Mouse (Mus musculus) liver, adult 10 weeks (tissue): ENCODE measurements around the gene Smap1. TPM values are rescaled to one million over a fixed set of nuclear protein-coding genes. Genes with fewer than 3 reads are reported as not detected.

Experiments
- polyA plus RNA-seq: library from polyadenylated mRNA; stranded (reverse); fragments of 350-450 nt; fragmentation: Illumina TruSeq; extraction: RNeasy Lipid Tissue Mini Kit (QIAGEN cat#74804); gene quantifications from one replicate; pipeline ENCODE4 v1.2.3, GENCODE M21; 2014; ENCODE audit warnings: low read depth, low replicate concordance

The Smap1 gene
- polyA plus RNA-seq = 50.8 TPM

GRCm38 (mm10) chr1:23921711-23922529 lies at the start of gene Smap1:
Gene Smap1 (minus strand): TSS chr1:23922317.

Other genes with a start within 250 kb of the Smap1 start
- not detected for gene B3gat2, start 160.6 kb downstream of the Smap1 start, polyA plus RNA-seq
- 28.4 TPM for gene Sdhaf4, start 83.3 kb upstream of the Smap1 start, polyA plus RNA-seq
- 44.0 TPM for gene Fam135a, start 178.0 kb upstream of the Smap1 start, polyA plus RNA-seq